Comparison of ENCODE assay signal across 8 mouse cellular contexts in genomic region chr11:32283091-32283777, GRCm38 (mm10). TPM values are rescaled to one million over a fixed set of nuclear protein-coding genes. Genes with fewer than 3 reads are reported as not detected.
DNase-seq lines count a peak whose midpoint lies in the region; ATAC-seq and TF ChIP-seq lines count a peak whose summit lies in the region.
"Not testable (repeated sequence)": the region's sequence is repeated elsewhere in the genome, so short reads cannot be mapped to it uniquely, and the experiment has no call there.

TSS of gene Hba-a1 (plus strand) at chr11:32283511.

- ATAC-seq in common myeloid progenitor, adult 5-6 weeks (replicated peaks; ENCODE audit: low read depth, poor library complexity, severe bottlenecking): peak; percentile 69
- ATAC-seq in heart, embryonic 14.5 days (ENCODE audit: insufficient number of reproducible peaks, insufficient read depth, low FRiP score, low read depth): not testable (repeated sequence)
- ATAC-seq in intestine, embryonic 15.5 days: peak; percentile 70; the same call in 1 of the 2 replicates
- ATAC-seq in liver, postnatal 0 days: peak; percentile 76

- WGBS in heart, embryonic 14.5 days: 11% methylated on average over 1 of the region's 5 CpGs
- 50% methylated on average over 1 of the region's 5 CpGs for WGBS in intestine, embryonic 15.5 days
- 17% methylated on average over 1 of the region's 5 CpGs for WGBS in liver, postnatal 0 days (ENCODE audit: insufficient replicate concordance)

- H3K79me2 ChIP-seq in C2C12 (ENCODE audit: control insufficient read depth, insufficient read depth); myocyte (ENCODE audit: control insufficient read depth, insufficient read depth): not testable (repeated sequence)

- H3K4me2 ChIP-seq in heart, embryonic 14.5 days (ENCODE audit: low read length); intestine, embryonic 15.5 days (replicated peaks); myocyte (ENCODE audit: low read depth): not testable (repeated sequence)
- H3K4me2 ChIP-seq in liver, postnatal 0 days (ENCODE audit: low read depth, low read length): peak within 1 kb of the TSS; percentile 56

- H3K36me3 ChIP-seq in C2C12 (ENCODE audit: control insufficient read depth, insufficient read depth); heart, embryonic 14.5 days (ENCODE audit: control insufficient read depth, insufficient read depth, low read length); intestine, embryonic 15.5 days; liver, postnatal 0 days (replicated peaks; ENCODE audit: insufficient read depth, low read length); myocyte (ENCODE audit: control insufficient read depth, insufficient read depth): not testable (repeated sequence)

- H3K4me1 ChIP-seq in heart, embryonic 14.5 days (ENCODE audit: control insufficient read depth in 2 of 2, insufficient read depth in 2 of 2, low read length in 2 of 2); intestine, embryonic 15.5 days (replicated peaks): not testable (repeated sequence)
- H3K4me1 ChIP-seq in liver, postnatal 0 days (ENCODE audit: insufficient read depth): peaks cover 18% of the 10 kb centered on the region

- TF ChIP-seq EP300 in liver, postnatal 0 days (IDR thresholded peaks at IDR 0.05; ENCODE audit: low read depth): not testable (repeated sequence)

- not testable (repeated sequence) for H3K4me3 ChIP-seq in C2C12 (ENCODE audit: insufficient read depth, poor library complexity, severe bottlenecking); heart, embryonic 14.5 days (ENCODE audit: control insufficient read depth in 1 of 2, insufficient read depth in 1 of 2, low read depth in 1 of 2, low read length in 2 of 2); intestine, embryonic 15.5 days (replicated peaks); myocyte
- peak within 1 kb of the TSS; percentile 32; the same call in 1 of the 2 replicates for H3K4me3 ChIP-seq in liver, postnatal 0 days (ENCODE audit: low read depth, low read length)

- not testable (repeated sequence) for H3K27ac ChIP-seq in heart, embryonic 14.5 days (replicated peaks in 1 of 2; ENCODE audit: control insufficient read depth in 1 of 2, insufficient read depth in 1 of 2, low read depth in 2 of 2, low read length in 2 of 2); intestine, embryonic 15.5 days
- H3K27ac ChIP-seq in liver, postnatal 0 days (ENCODE audit: low read depth): peak within 1 kb of the TSS; percentile 96

- TF ChIP-seq POLR2A in myocyte (IDR thresholded peaks at IDR 0.05; ENCODE audit: insufficient read length, low read depth): not testable (repeated sequence)

- TF ChIP-seq CTCF in C2C12 (IDR thresholded peaks at IDR 0.05; ENCODE audit: control insufficient read depth, insufficient read depth, insufficient read length); liver, postnatal 0 days (IDR thresholded peaks at IDR 0.05; ENCODE audit: low read depth): not testable (repeated sequence)

- H3K79me3 ChIP-seq in C2C12 (ENCODE audit: low read depth): not testable (repeated sequence)

- not testable (repeated sequence) for H3K9me3 ChIP-seq in heart, embryonic 14.5 days (ENCODE audit: control insufficient read depth, low read length); intestine, embryonic 15.5 days; liver, postnatal 0 days (ENCODE audit: low read length)

- H3ac ChIP-seq in C2C12 (ENCODE audit: control insufficient read depth, insufficient read length, low read depth); myocyte (ENCODE audit: control insufficient read depth, insufficient read length): not testable (repeated sequence)

- DNase-seq in frontal cortex, adult 2 months (ENCODE audit: extremely low spot score in 1 of 2, low spot score in 1 of 2); left cerebral cortex, postnatal 10 days (ENCODE audit: extremely low spot score in 1 of 2, low spot score in 2 of 2); liver, postnatal 0 days: not testable (repeated sequence)

- not testable (repeated sequence) for H3K9ac ChIP-seq in heart, embryonic 14.5 days (ENCODE audit: low read length); intestine, embryonic 15.5 days
- peak within 1 kb of the TSS; percentile 62 for H3K9ac ChIP-seq in liver, postnatal 0 days (replicated peaks)

- intact Hi-C loops in left cerebral cortex, postnatal 10 days (cut with DNase I): not testable (repeated sequence)

- peaks cover 21% of the 10 kb centered on the region for H3K27me3 ChIP-seq in C2C12 (ENCODE audit: control insufficient read depth, insufficient read depth, insufficient read length)
- H3K27me3 ChIP-seq in heart, embryonic 14.5 days (ENCODE audit: control insufficient read depth, insufficient read depth, low read length): peaks cover 44% of the 10 kb centered on the region
- H3K27me3 ChIP-seq in intestine, embryonic 15.5 days (replicated peaks): peaks cover 14% of the 10 kb centered on the region
- H3K27me3 ChIP-seq in liver, postnatal 0 days (ENCODE audit: insufficient read depth, low read length): not testable (repeated sequence)
- H3K27me3 ChIP-seq in myocyte (ENCODE audit: control insufficient read depth, insufficient read depth, insufficient read length): peaks cover 18% of the 10 kb centered on the region

RNA-seq across cellular contexts. Expression of gene Hba-a1, which starts in this region (rescaled TPM):
- 12.1 TPM for polyA plus RNA-seq in C2C12 (2012; fragmentation: generic; extraction: Trizol)
- total RNA-seq in common myeloid progenitor, adult 5-6 weeks (2017): 18.1 and 30.7 TPM in 2 replicates
- polyA plus RNA-seq in frontal cortex, adult 2 months (2012; rRNA removed): 138 and 217 TPM in 2 replicates
- 7,195 and 12,752 TPM in 2 replicates for polyA plus RNA-seq in heart, embryonic 14.5 days (2014; fragmentation: Nextera tagmentation; extraction: Ambion mirVana)
- 4,064 and 4,369 TPM in 2 replicates for polyA plus RNA-seq in intestine, embryonic 15.5 days (2015; fragmentation: Nextera tagmentation; extraction: Ambion mirVana)
- 100 to 1,000 TPM; 406 to 790 TPM for total RNA-seq in left cerebral cortex, postnatal 10 days (2021)
- 32,136 and 32,798 TPM in 2 replicates for polyA plus RNA-seq in liver, postnatal 0 days (2015; fragmentation: Nextera tagmentation; extraction: Ambion mirVana)
- polyA plus RNA-seq in myocyte (2012; fragmentation: generic; extraction: Trizol): 12.3 TPM

Comparison
In these comparisons a context has a peak if more than half of its experiments do, and no peak if none do; other contexts are left out.
1. RNA of gene Hba-a1 (total RNA-seq): 406 to 790 TPM in left cerebral cortex, postnatal 10 days; 18.1 to 30.7 TPM in common myeloid progenitor, adult 5-6 weeks; every median in the first group is over 10 times any median in the second.
2. RNA of gene Hba-a1 (polyA plus RNA-seq): 32,136 to 32,798 TPM in liver, postnatal 0 days, 7,195 to 12,752 TPM in heart, embryonic 14.5 days and 4,064 to 4,369 TPM in intestine, embryonic 15.5 days; 138 to 217 TPM in frontal cortex, adult 2 months, 12.3 TPM in myocyte (single experiment) and 12.1 TPM in C2C12 (single experiment); every median in the first group is over 10 times any median in the second.